Mouse (Mus musculus) cortical plate, adult 2 months (tissue): ENCODE data around the gene Rnf128.

ENCODE experiments used
- CTCF ChIP-seq: fragments of 200-500 bp; IDR thresholded peaks from 2 replicates; pipeline ENCODE4 v1.5.1; 2011; ENCODE audit warnings: mild to moderate bottlenecking, control low read depth, low read length; ENCODE audit not compliant: insufficient read depth; ENCODE audit errors: extremely low read depth
- POLR2A ChIP-seq: fragments of 200-500 bp; IDR thresholded peaks from 2 replicates; pipeline ENCODE4 v1.6.1; 2011; ENCODE audit warnings: mild to moderate bottlenecking, low read length, control low read depth; ENCODE audit not compliant: insufficient read depth; ENCODE audit errors: extremely low read depth

DNA sequence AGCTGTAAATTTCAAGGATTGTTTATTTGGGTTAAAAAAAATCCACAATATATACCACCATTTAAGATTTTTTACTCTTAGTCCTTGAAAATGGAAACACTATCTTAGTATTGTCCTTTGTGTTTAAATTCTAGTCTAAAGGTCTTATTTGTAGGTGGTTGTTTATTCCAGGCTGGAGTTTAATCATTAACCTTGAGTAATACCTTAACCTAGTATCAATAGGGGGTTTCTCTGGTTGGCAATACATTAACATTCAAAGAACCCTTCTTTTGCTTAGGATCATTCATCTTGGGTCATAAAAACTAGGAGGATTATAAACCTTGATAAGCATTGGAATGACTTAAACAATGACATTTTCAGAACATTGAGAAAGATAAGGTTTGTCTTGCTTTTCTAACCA, 77.3 kb downstream of the Rnf128 start:
- TF ChIP-seq POLR2A = no peak
- no peak for TF ChIP-seq CTCF
